Mouse (Mus musculus): ENCODE data around the gene Mgea5. TPM values are rescaled to one million over a fixed set of nuclear protein-coding genes. Genes with fewer than 3 reads are reported as not detected.

The Mgea5 gene
- polyA plus RNA-seq, 1 experiment from 2014 or later: 88.0 TPM

GRCm38 (mm10) chr19:45760810-45761209 lies 22.8 kb downstream of the Mgea5 start:
- no peaks in the 10 kb centered on the region for H3K27me3 ChIP-seq
- no peak overlapping the region for H3K4me3 ChIP-seq
- ATAC-seq (ENCODE audit: low FRiP score): no peak
- no peaks in the 10 kb centered on the region for H3K9me3 ChIP-seq
- no peak overlapping the region for H3K27ac ChIP-seq
- H3K9ac ChIP-seq: no peak overlapping the region
- no peak overlapping the region for H3K4me2 ChIP-seq
- peaks cover 90% of the 10 kb centered on the region for H3K36me3 ChIP-seq
- 92% methylated on average over 3 of the region's 3 CpGs for WGBS
- no peaks in the 10 kb centered on the region for H3K4me1 ChIP-seq (replicated peaks)

GRCm38 (mm10) chr19:45758671-45759070 lies 25.0 kb downstream of the Mgea5 start:
- Histone ChIP-seq H3K4me2 (no peak overlapping the region), H3K27me3 (no peaks in the 10 kb centered on the region), H3K4me1 (replicated peaks) (no peaks in the 10 kb centered on the region), H3K4me3 (no peak overlapping the region), H3K9ac (no peak overlapping the region), H3K36me3 (peaks cover 92% of the 10 kb centered on the region), H3K9me3 (no peaks in the 10 kb centered on the region), H3K27ac (no peak overlapping the region)
- WGBS: 92% methylated on average over 5 of the region's 5 CpGs
- no peak for ATAC-seq (ENCODE audit: low FRiP score)

GRCm38 (mm10) chr19:45753551-45753950 lies 30.1 kb downstream of the Mgea5 start:
- no peak for ATAC-seq (ENCODE audit: low FRiP score)
- no peaks in the 10 kb centered on the region for H3K27me3 ChIP-seq
- H3K9me3 ChIP-seq: no peaks in the 10 kb centered on the region
- H3K4me1 ChIP-seq (replicated peaks): peaks cover 9% of the 10 kb centered on the region
- H3K36me3 ChIP-seq: peaks cover 66% of the 10 kb centered on the region
- H3K27ac ChIP-seq: no peak overlapping the region
- no peak overlapping the region for H3K4me2 ChIP-seq
- no peak overlapping the region for H3K4me3 ChIP-seq
- 91% methylated on average over 3 of the region's 3 CpGs for WGBS
- H3K9ac ChIP-seq: no peak overlapping the region

DNA sequence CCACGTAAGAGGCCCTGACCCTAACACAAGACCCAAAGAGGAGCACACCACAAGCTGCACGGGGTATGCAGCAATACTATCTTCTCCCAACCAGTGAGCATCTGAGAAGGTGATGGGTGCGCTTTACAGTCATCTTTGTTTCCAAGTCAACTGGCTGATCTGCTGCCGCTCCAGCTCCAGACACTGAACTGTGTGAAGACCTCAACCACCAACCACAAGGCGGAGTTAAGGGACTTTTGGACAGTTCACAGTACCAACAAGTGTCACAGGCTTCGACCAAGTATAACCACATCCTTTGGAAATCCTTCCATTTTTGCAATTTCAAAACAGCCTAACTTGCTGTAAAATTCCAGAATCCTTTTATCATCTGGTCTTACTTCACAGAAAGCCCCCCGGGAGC lies 31.8 kb downstream of the Mgea5 start:
- H3K36me3 ChIP-seq: peaks cover 51% of the 10 kb centered on the region
- H3K4me3 ChIP-seq: no peak overlapping the region
- WGBS: 94% methylated on average over 7 of the region's 7 CpGs
- H3K9ac ChIP-seq: no peak overlapping the region
- H3K27ac ChIP-seq: no peak overlapping the region
- ATAC-seq (ENCODE audit: low FRiP score): no peak
- H3K4me2 ChIP-seq: no peak overlapping the region
- H3K27me3 ChIP-seq: peaks cover 11% of the 10 kb centered on the region
- no peaks in the 10 kb centered on the region for H3K9me3 ChIP-seq
- peaks cover 18% of the 10 kb centered on the region for H3K4me1 ChIP-seq (replicated peaks)

GRCm38 (mm10) chr19:45749243-45750043 lies 34.2 kb downstream of the Mgea5 start, which contains the start of gene Npm3:
Npm3 (minus strand) TSS chr19:45749591.
- H3K4me1 ChIP-seq (replicated peaks): peaks cover 30% of the 10 kb centered on the region
- under 1% methylated on average over 58 of the region's 60 CpGs for WGBS
- peak; percentile 77 for ATAC-seq (ENCODE audit: low FRiP score)
- 0 out of 2 replicates have a peak within 1 kb of the TSS, but pooled peaks have one; percentile 44 for H3K27ac ChIP-seq
- H3K4me2 ChIP-seq: peak within 1 kb of the TSS; percentile 96
- peak within 1 kb of the TSS; percentile 87 for H3K4me3 ChIP-seq
- H3K36me3 ChIP-seq: peaks cover 26% of the 10 kb centered on the region
- no peaks in the 10 kb centered on the region for H3K9me3 ChIP-seq
- H3K9ac ChIP-seq: peak within 1 kb of the TSS; percentile 87
- H3K27me3 ChIP-seq: peaks cover 35% of the 10 kb centered on the region

GRCm38 (mm10) chr19:45748691-45749242 lies 34.9 kb downstream of the Mgea5 start:
- Histone ChIP-seq H3K4me1 (replicated peaks) (peaks cover 30% of the 10 kb centered on the region), H3K27ac (no peak overlapping the region), H3K27me3 (peaks cover 42% of the 10 kb centered on the region), H3K9me3 (no peaks in the 10 kb centered on the region), H3K4me3 (peak overlapping the region; percentile 87), H3K9ac (peak overlapping the region; percentile 87), H3K4me2 (peak overlapping the region; percentile 96), H3K36me3 (peaks cover 20% of the 10 kb centered on the region)
- ATAC-seq (ENCODE audit: low FRiP score): peak; percentile 53
- WGBS: 3% methylated on average over 33 of the region's 33 CpGs

DNA sequence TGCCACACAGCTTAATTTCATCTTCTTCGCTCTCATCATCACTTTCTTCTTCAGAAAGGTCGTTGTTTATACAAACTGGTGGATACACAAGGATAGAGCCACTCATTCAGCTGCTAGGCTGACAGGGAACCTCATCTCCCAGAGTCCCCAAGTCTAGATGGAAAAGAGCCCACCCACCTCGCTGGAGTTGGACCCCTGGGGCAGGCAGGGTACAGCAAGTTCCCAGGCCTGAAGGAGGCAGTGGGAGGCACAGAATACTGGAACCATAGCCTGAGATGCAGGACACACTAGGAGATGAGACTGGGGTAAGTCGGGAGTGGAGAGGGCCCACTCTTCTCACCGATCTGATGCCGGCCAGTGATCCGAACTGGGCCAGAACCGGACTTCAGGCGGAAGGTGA lies 35.4 kb downstream of the Mgea5 start:
- Histone ChIP-seq H3K4me2 (peak overlapping the region; percentile 96), H3K4me3 (peak overlapping the region; percentile 87), H3K9ac (peak overlapping the region; percentile 87), H3K36me3 (peaks cover 16% of the 10 kb centered on the region), H3K27me3 (peaks cover 48% of the 10 kb centered on the region), H3K27ac (no peak overlapping the region), H3K4me1 (replicated peaks) (peaks cover 30% of the 10 kb centered on the region), H3K9me3 (no peaks in the 10 kb centered on the region)
- WGBS: 58% methylated on average over 9 of the region's 9 CpGs
- ATAC-seq (ENCODE audit: low FRiP score): no peak

DNA sequence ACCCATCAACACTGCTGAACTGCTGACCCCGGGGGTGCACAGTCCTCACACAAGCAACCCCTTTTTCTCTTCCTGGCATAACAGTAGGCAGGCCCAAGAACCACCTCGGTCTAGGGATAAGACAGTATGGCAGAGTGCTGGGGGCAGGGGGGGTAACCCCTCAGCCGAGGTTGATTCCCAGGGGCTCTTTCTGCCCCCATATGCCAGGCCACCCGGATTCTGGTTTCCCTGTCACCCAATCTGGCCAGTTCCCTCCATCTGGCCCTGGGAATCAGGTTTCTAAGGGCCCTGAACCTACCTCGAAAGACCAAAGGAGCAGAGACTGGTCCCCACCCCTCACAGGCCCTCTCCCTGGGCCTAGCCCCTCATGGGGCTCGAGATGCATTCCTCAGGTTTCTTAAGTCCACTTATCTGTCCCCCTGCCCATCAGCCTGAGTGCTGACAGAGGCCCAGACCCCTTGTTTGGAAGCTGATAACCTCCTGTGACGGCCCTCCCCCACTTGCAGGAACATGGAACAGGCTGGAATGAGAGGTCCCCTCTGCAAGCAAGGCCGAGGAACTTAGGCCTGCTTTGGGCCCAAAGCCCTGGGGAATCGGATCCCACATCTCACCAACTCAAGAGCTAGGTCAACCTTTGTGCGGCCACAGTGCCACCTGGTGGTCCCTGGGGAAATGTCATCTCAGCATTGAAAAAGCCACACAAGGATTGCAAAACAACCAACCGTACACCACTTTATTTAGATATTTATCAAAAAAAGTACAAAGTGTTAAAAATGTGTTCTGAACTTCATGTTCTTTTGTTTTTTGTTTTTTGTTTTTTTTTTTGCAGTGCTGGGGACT lies 36.4 kb downstream of the Mgea5 start:
- no peak overlapping the region for H3K27ac ChIP-seq
- WGBS: 35% methylated on average over 11 of the region's 11 CpGs
- no peak overlapping the region for H3K9ac ChIP-seq
- H3K27me3 ChIP-seq: peaks cover 57% of the 10 kb centered on the region
- peaks cover 8% of the 10 kb centered on the region for H3K36me3 ChIP-seq
- no peaks in the 10 kb centered on the region for H3K9me3 ChIP-seq
- peaks cover 39% of the 10 kb centered on the region for H3K4me1 ChIP-seq (replicated peaks)
- H3K4me3 ChIP-seq: no peak overlapping the region
- no peak overlapping the region for H3K4me2 ChIP-seq
- ATAC-seq (ENCODE audit: low FRiP score): no peak

GRCm38 (mm10) chr19:45746153-45747020 lies 37.2 kb downstream of the Mgea5 start:
- Histone ChIP-seq H3K9ac (no peak overlapping the region), H3K4me2 (no peak overlapping the region), H3K9me3 (no peaks in the 10 kb centered on the region), H3K36me3 (peaks cover under 1% of the 10 kb centered on the region), H3K4me3 (no peak overlapping the region), H3K27me3 (peaks cover 66% of the 10 kb centered on the region), H3K27ac (no peak overlapping the region), H3K4me1 (replicated peaks) (peaks cover 46% of the 10 kb centered on the region)
- no peak for ATAC-seq (ENCODE audit: low FRiP score)
- WGBS: 7% methylated on average over 29 of the region's 29 CpGs

DNA sequence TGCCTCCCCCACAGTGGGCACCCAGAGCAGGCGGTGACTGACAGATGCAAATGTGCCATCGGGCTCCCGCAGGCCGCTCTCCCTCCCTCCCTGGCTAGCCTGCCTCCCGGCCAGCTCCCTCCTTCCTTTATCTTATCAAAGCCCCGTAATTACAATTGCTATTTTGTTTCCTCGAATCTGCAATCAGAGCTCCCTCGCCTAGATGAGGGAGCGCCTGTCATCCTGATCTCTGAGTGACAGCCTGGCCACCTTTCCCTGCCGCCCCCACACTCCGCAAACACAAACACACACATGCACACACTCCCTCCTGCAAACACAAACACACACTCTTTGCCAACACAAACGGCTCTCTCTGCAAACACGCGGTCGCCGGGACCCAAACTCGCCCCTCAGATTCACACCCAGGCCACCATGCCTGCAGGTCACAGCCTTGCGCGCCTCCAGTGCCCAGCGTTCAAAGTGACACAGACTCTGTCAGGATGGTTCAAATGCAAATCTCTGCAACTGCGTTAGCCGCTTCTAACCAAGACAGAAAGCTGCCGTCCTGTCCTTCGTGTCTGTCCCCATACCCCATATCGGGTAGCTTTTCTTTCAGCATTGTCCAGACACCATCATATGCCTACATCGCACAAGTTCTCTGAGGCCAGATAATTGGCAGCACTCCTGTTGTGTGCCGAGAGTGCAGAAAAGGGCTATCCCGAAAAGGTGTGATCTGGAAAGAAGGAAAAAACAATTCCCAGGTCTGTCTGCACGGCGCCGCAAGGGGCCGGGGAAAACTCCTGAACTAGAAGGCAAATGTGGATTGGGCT lies 38.1 kb downstream of the Mgea5 start:
- Histone ChIP-seq H3K4me2 (no peak overlapping the region), H3K4me3 (peak overlapping the region; percentile 5; the same call in 1 of the 2 replicates), H3K36me3 (no peaks in the 10 kb centered on the region), H3K4me1 (replicated peaks) (peaks cover 49% of the 10 kb centered on the region), H3K27ac (no peak overlapping the region), H3K9me3 (no peaks in the 10 kb centered on the region), H3K27me3 (peaks cover 74% of the 10 kb centered on the region), H3K9ac (0 out of 2 replicates have a peak overlapping the region, but pooled peaks have one; percentile 30)
- ATAC-seq (ENCODE audit: low FRiP score): no peak
- WGBS: 2% methylated on average over 32 of the region's 32 CpGs

GRCm38 (mm10) chr19:45743619-45744018 lies 40.0 kb downstream of the Mgea5 start:
- H3K4me1 ChIP-seq (replicated peaks): peaks cover 40% of the 10 kb centered on the region
- H3K4me2 ChIP-seq: no peak overlapping the region
- ATAC-seq (ENCODE audit: low FRiP score): no peak
- no peaks in the 10 kb centered on the region for H3K36me3 ChIP-seq
- H3K9ac ChIP-seq: no peak overlapping the region
- WGBS: 15% methylated on average over 7 of the region's 7 CpGs
- peaks cover 93% of the 10 kb centered on the region for H3K27me3 ChIP-seq
- H3K9me3 ChIP-seq: no peaks in the 10 kb centered on the region
- H3K4me3 ChIP-seq: no peak overlapping the region
- H3K27ac ChIP-seq: no peak overlapping the region
